Mouse (Mus musculus) bone marrow, adult 2 months (tissue): ENCODE results near the gene Cad.

Experiments used
- CTCF ChIP-seq: fragments of 200-500 bp; IDR thresholded peaks from 2 replicates; pipeline ENCODE4 v1.5.1; 2011; ENCODE audit warnings: low read length, control low read depth; ENCODE audit not compliant: control insufficient read depth, insufficient read depth
- POLR2A ChIP-seq: fragments of 200-500 bp; IDR thresholded peaks from 2 replicates; pipeline ENCODE4 v1.6.1; 2011; ENCODE audit warnings: low read depth, mild to moderate bottlenecking, control low read depth, low read length, borderline replicate concordance; ENCODE audit not compliant: control insufficient read depth

GRCm38 (mm10) chr5:31015913-31016312 is 38.7 kb upstream of the Cad start:
- TF ChIP-seq CTCF (no peak), POLR2A (no peak)
